Mouse (Mus musculus) bone marrow macrophage, adult 2 months (primary cell): ENCODE data around the gene Mgst2.

Experiments used
- CTCF ChIP-seq: IDR thresholded peaks from 2 replicates; pipeline ENCODE4 v1.5.1; 2012; ENCODE audit warnings: low read depth, mild to moderate bottlenecking, low read length, moderate library complexity
- POLR2A ChIP-seq: IDR thresholded peaks from 2 replicates; pipeline ENCODE4 v1.6.1; 2012; ENCODE audit warnings: mild to moderate bottlenecking, low read depth, low read length, borderline replicate concordance

DNA sequence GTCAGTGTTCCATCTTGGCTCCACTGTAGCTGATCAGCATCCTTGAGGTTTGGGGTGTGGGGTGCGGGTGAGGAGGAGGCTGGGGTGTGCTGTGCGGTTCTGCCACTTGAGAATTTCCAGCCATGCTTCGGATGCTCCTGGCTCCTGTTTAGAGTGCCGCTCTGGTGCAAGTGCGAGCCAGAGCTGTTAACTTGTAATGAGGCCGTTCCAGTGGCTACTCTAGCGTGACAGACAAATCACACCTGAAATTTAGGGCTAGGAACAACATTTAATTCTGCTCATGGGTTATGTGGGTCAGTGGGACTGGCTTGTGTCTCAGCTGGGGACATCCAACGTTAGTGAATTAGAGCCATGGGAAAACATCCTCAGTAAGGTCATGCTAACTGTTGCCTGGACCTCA, 10.2 kb upstream of the Mgst2 start:
- TF ChIP-seq CTCF: no peak
- TF ChIP-seq POLR2A: no peak
